Mouse (Mus musculus): ENCODE data around the gene Olfr286. TPM values are rescaled to one million over a fixed set of nuclear protein-coding genes. Genes with fewer than 3 reads are reported as not detected.

Olfr286 gene
- polyA plus RNA-seq (2021; fragmentation: Nextera tagmentation) = not detected in 2 replicates
- long read RNA-seq, experiment 1 = 0 reads
- long read RNA-seq, experiment 2 = 0 reads

DNA sequence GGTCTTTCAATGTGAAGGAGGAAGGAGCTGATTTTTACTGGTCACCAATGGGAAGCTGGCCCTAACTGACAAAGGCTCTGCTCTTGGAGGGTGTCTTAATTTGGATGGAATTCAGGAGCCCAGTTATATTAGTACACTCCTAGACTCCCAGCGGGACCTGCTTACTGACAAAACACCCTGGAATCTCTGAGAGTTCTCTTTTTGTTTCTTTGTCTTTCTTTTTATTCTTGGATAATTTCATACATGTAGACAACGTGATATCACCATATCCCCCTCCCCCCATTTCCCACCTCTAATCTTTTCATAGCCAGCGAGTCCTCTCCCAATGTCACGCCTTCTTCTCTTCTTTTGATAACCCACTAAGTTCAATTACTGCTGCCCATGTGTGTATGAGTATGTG lies at the start of gene Olfr286:
Gene Olfr286, minus strand, starts transcription at position 101 of the 400 bp plus-strand sequence.

DNA sequence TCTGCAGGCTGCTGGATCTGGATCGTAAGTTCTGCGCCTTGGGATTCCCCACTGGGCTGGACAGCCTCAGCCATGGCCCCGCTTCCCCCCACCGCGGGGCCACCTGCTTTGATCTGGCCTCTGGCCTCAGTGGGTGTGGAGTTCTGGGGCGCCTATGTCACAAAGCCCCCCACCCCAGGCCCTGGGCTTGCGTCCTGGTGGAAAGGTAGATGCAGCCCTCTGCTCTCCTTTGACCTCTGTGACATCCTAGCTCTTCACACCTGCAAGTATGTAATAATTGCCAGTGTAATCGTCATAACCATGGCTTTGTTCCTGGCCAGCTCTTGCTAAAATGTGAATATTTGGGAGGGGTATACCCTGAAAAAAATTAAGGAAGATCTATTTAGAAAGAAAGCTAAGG lies 22.9 kb upstream of the Olfr286 start, which contains the start of gene H1fnt:
Gene H1fnt, minus strand, starts transcription at position 101 of the 400 bp plus-strand sequence.

DNA sequence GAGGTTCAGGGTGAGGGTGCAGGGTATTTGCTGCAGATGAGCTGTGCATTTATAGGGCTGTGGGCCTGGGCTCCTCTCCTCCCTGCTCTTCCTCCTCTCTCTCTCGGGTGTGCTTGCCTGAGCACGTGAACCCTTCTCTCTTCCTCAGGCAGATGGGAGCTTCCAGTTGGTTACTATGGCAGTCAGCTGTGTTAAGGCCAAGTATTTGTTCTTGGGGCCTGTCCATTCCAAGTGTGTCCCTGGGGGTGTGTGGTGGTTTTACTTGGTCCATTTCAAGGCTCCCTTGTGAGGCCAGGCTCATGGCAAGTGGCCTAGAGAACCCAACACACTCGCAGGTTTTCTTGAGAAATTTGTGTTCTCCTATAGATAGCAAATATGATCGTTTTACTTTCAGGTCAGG lies 13.4 kb downstream of the Olfr286 start, which contains the start of the genes Gm44579 and Olfr287:
Gene Gm44579, minus strand, starts transcription at position 101 of the 400 bp plus-strand sequence.
Gene Olfr287, minus strand, starts transcription at position 180 of the 400 bp plus-strand sequence.

DNA sequence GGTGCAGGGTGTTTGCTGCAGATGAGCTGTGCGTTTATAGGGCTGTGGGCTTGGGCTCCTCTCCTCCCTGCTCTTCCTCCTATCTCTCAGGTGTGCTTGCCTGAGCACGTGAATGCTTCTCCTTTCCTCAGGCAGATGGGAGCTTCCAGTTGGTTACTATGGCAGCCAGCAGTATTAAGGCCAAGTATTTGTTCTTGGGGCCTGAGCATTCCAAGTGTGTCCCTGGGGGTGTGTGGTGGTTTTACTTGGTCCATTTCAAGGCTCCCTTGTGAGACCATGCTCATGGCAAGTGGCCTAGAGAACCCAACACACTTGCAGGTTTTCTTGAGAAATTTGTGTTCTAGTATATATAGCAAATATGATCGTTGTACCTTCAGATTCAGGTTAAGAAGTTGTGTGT lies 38.8 kb downstream of the Olfr286 start, which contains the start of gene Olfr288:
Gene Olfr288, minus strand, starts transcription at position 101 of the 400 bp plus-strand sequence.

Other genes starting within 250 kb of the Olfr286 start
- 0.16 and 0.18 TPM in 2 replicates for gene Col2a1, start 229.8 kb downstream of the Olfr286 start, polyA plus RNA-seq (2021; fragmentation: Nextera tagmentation)
- 138 and 159 TPM in 2 replicates for gene Pfkm, start 141.9 kb downstream of the Olfr286 start, polyA plus RNA-seq (2021; fragmentation: Nextera tagmentation)
- 2.0 and 2.9 TPM in 2 replicates for gene Senp1, start 140.7 kb downstream of the Olfr286 start, polyA plus RNA-seq (2021; fragmentation: Nextera tagmentation)
- 76.3 and 86.3 TPM in 2 replicates for gene Asb8, start 68.8 kb downstream of the Olfr286 start, polyA plus RNA-seq (2021; fragmentation: Nextera tagmentation)
- 9.3 and 21.0 TPM in 2 replicates for gene Ccdc184, start 67.3 kb downstream of the Olfr286 start, polyA plus RNA-seq (2021; fragmentation: Nextera tagmentation)
- 0.15 and 0.16 TPM in 2 replicates for gene Olfr288, start 38.9 kb downstream of the Olfr286 start, polyA plus RNA-seq (2021; fragmentation: Nextera tagmentation)
- 0.09 and 0.17 TPM in 2 replicates for gene Gm44579, start 13.5 kb downstream of the Olfr286 start, polyA plus RNA-seq (2021; fragmentation: Nextera tagmentation)
- gene Olfr287, start 13.4 kb downstream of the Olfr286 start, polyA plus RNA-seq (2021; fragmentation: Nextera tagmentation) = 4.3 and 7.3 TPM in 2 replicates
- gene H1fnt, start 22.8 kb upstream of the Olfr286 start, polyA plus RNA-seq (2021; fragmentation: Nextera tagmentation) = not detected in 2 replicates
- gene Zfp641, start 61.7 kb upstream of the Olfr286 start, polyA plus RNA-seq (2021; fragmentation: Nextera tagmentation) = 2.7 and 3.1 TPM in 2 replicates
- gene Olfr285, start 82.9 kb upstream of the Olfr286 start, polyA plus RNA-seq (2021; fragmentation: Nextera tagmentation) = not detected in 2 replicates
- gene Olfr284, start 106.5 kb upstream of the Olfr286 start, polyA plus RNA-seq (2021; fragmentation: Nextera tagmentation) = not detected in 2 replicates
- not detected in 2 replicates for gene Olfr283, start 146.5 kb upstream of the Olfr286 start, polyA plus RNA-seq (2021; fragmentation: Nextera tagmentation)
- gene Olfr282, start 196.8 kb upstream of the Olfr286 start, polyA plus RNA-seq (2021; fragmentation: Nextera tagmentation) = not detected in 2 replicates
- gene Olfr281, start 218.1 kb upstream of the Olfr286 start, polyA plus RNA-seq (2021; fragmentation: Nextera tagmentation) = not detected in 2 replicates
- gene OR5BS1P, start 235.4 kb upstream of the Olfr286 start, polyA plus RNA-seq (2021; fragmentation: Nextera tagmentation) = not detected in 2 replicates
- gene Lalba, start 248.3 kb upstream of the Olfr286 start, polyA plus RNA-seq (2021; fragmentation: Nextera tagmentation) = not detected in 2 replicates